Mouse (Mus musculus) CD8-positive naive resting alpha-beta T cell, adult 2 months (primary cell): Measurements from ENCODE around the gene Lingo4.

ENCODE experiments used
- DNase-seq, 2 experiments: peaks; one replicate each; pipeline ENCODE4 v3.0.0; 2022; ENCODE audit warnings: low read depth in 2 of 2, low spot score in 2 of 2

The Lingo4 gene

GRCm38 (mm10) chr3:94387391-94387790, 10.9 kb upstream of the Lingo4 start:
- no peak for DNase-seq

GRCm38 (mm10) chr3:94388047-94388446, 10.3 kb upstream of the Lingo4 start:
- peak in 1 of 2 experiments; percentile 44 for DNase-seq

- DNase-seq = no peak
Observed at GRCm38 (mm10) chr3:94389420-94389819, 8.9 kb upstream of the Lingo4 start.

- no peak for DNase-seq
Observed at GRCm38 (mm10) chr3:94391001-94391400, 7.3 kb upstream of the Lingo4 start.

GRCm38 (mm10) chr3:94392128-94392527, 6.2 kb upstream of the Lingo4 start:
- no peak for DNase-seq

- DNase-seq = no peak
Observed at GRCm38 (mm10) chr3:94393049-94393448, 5.3 kb upstream of the Lingo4 start.

GRCm38 (mm10) chr3:94396336-94396735, 2.0 kb upstream of the Lingo4 start:
- no peak for DNase-seq

GRCm38 (mm10) chr3:94396851-94397250, 1.5 kb upstream of the Lingo4 start:
- DNase-seq = no peak

- DNase-seq = no peak
Observed at GRCm38 (mm10) chr3:94398943-94399481, 695 bp downstream of the Lingo4 start.

GRCm38 (mm10) chr3:94399663-94400310, 1.5 kb downstream of the Lingo4 start:
- DNase-seq = no peak

- DNase-seq = no peak
Observed at GRCm38 (mm10) chr3:94402451-94402850, 4.1 kb downstream of the Lingo4 start.

- DNase-seq = no peak
Observed at GRCm38 (mm10) chr3:94404366-94405054, 6.2 kb downstream of the Lingo4 start.

GRCm38 (mm10) chr3:94405561-94405960, 7.2 kb downstream of the Lingo4 start:
- DNase-seq = no peak

GRCm38 (mm10) chr3:94412530-94412929, 14.2 kb downstream of the Lingo4 start:
- DNase-seq = no peak

GRCm38 (mm10) chr3:94413031-94413679, 14.8 kb downstream of the Lingo4 start, which contains the start of gene Tdrkh:
Gene Tdrkh, plus strand, starts transcription at chr3:94413273.
- DNase-seq = peak; percentile 93

GRCm38 (mm10) chr3:94430980-94431379, 32.7 kb downstream of the Lingo4 start:
- no peak for DNase-seq

- DNase-seq = no peak
Observed at GRCm38 (mm10) chr3:94434305-94434704, 36.0 kb downstream of the Lingo4 start.

GRCm38 (mm10) chr3:94436420-94436819, 38.1 kb downstream of the Lingo4 start:
- no peak for DNase-seq

GRCm38 (mm10) chr3:94441182-94441581, 42.9 kb downstream of the Lingo4 start:
- no peak for DNase-seq

GRCm38 (mm10) chr3:94442951-94443596, 44.8 kb downstream of the Lingo4 start, which contains the start of gene Mrpl9:
Gene Mrpl9, plus strand, starts transcription at chr3:94443318.
- DNase-seq = peak; percentile 93 to 95

GRCm38 (mm10) chr3:94443597-94443964, 45.3 kb downstream of the Lingo4 start, which contains the start of gene Oaz3:
Gene Oaz3, minus strand, starts transcription at chr3:94443915.
- no peak for DNase-seq
